Mouse (Mus musculus): Measurements from ENCODE around the gene Mymk.

The Mymk gene

DNA sequence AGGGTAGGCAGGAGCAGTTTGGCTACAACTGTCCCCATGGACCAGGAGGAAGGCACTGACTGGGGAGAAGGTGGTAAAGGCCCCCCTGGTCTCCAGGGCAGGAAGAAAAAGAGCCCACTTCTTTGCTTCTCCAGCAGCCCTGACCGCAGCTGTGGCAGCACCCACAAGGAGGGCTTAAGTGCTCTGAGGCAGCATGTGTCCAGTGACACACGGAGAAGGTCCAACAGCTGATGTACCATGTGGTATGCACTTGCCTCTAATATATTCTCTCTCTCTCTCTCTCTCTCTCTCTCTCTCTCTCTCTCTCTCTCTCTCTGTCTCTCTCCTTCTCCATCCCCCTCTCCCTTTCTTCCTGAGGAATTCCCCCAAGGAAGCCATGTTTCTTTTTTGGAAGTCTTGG is at the start of gene Mymk:
Gene Mymk, minus strand, starts transcription at position 202 of the 400 bp plus-strand sequence.
- no peak for DNase-seq (ENCODE audit: low read depth, low spot score)

DNA sequence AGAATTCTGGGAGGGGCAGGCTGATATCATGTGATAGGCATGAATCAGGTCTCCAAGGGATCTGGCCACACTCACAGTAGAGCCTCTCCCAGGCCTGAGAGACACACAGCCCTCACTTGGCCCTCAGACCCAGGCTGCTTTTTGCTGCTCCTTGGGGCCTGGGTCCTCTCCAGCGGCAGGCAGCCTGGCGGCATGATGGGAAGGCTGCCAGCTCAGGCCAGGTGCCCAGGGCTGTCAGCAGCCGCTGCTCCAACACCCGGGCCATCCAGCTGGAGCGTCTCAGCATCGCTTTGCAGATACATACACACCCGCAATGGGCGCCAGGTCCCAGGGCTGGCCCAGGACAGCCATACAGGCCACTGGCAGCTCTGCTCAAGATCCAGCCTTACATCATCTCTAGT is 48.3 kb upstream of the Mymk start:
- no peak for DNase-seq (ENCODE audit: low read depth, low spot score)

DNA sequence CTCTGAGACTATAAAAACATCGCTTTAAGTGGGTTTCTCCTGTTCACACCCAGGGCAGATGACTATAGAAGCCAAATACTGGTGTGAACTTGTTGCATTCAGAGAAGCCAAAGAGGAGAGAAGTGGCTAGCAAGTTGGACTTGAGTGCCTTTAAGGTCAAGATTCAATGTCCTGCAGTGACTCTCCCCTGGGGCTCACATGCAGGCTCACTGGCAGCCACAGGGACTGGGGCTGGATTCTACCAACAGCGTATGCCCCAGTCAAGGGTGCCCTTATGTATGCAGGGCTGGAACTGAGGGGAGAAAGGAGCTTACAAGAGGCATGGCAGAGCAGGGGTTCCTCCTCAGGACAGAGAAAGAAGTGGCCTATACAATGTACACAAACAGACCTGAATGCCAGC is 47.8 kb upstream of the Mymk start:
- DNase-seq (ENCODE audit: low read depth, low spot score), result no peak

DNA sequence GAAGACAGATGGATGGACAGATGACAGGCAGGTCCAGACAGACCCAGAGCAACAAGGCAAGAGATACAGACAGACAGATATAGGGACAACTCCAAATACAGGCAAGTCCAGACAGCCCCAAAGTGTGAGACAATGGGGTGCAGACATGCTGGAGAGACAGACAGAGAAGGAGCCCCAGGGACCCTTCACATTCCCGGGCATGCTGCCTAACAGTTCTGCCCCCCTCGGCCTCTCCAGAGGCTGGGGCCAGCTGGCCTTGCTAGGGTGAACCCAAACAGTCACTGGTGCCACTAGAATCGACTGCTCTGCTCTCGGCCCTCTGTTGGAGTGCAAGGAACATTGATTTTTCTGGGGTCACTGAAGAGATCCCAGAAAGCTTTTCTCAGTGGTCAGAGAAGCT is 46.5 kb upstream of the Mymk start:
- DNase-seq (ENCODE audit: low read depth, low spot score), result no peak

DNA sequence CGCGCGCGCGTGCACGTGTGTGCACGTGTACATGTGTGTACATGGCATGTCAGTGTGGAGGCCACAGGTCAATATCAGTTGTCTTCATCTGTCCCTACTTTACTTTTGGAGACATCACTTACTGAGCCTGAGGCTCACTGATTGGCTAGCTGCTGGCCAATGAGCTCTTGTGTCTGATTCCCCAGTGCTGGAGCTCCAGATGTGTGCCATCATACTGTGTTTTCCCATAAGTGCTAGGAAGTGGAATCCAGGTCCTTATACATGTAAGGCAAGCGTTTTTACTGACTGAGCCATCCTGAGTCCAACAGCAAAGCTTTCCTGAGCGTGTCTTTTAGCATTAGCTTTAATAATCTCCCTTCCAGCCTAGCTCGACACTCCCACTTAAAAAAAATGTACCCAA is 42.2 kb upstream of the Mymk start:
- no peak for DNase-seq (ENCODE audit: low read depth, low spot score)

DNA sequence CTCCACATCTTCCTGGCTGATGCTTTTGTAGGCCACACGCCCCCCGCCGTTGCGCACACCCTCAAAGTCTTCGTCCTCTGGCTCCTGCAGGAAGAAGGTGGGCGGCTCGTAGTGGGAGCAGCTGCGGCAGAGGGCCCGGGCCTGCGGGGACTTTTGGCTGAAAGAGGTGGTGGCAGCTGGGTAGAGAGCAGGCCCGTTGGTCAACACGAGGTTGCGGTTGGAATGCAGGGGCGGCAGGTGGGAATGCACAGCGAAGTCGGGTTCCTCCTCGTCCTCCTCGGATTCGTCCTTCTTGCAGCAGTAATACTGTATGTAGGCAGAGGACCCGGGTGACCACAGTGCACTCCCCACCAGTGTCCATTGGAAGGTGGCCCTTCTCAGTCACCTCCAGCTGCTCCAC is 40.6 kb upstream of the Mymk start:
- no peak for DNase-seq (ENCODE audit: low read depth, low spot score)

DNA sequence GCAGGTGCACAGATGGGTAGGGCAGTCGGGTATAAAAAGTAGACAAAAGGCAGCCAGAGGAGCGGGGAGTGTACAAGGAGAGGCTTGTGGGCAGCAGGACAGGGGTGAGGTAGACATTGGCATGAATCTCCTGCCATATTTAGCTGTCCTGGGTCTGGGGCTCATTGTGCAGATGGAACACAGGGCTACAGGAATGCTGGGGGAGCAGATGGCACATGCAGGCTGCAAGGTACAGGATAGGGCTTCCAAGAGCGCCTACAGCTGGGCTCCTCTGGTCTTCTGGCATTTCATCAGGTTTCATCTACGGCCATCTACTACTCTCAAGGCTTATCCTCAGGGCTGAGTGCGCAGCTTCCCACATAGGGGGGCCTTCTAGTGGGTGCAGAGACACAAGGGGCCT is 37.1 kb upstream of the Mymk start:
- no peak for DNase-seq (ENCODE audit: low read depth, low spot score)

DNA sequence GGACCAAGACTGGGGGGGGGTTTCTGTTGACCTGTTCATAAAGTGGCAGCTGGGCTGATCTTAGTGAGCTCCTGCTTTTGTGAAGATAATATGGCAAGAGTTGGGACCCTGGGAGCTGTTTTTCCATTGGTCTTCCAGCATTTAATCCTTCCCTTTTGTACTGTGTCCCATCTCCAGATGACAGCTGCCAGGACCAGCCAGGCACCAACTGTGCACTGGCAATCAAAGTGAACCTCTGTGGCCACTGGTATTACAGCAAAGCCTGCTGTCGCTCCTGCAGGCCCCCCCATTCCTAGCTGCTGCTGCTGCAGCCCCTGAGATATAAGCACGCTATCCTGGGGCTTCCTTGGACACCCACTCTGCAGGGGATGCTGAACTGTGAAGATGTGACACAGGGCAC is 36.2 kb upstream of the Mymk start:
- no peak for DNase-seq (ENCODE audit: low read depth, low spot score)

DNA sequence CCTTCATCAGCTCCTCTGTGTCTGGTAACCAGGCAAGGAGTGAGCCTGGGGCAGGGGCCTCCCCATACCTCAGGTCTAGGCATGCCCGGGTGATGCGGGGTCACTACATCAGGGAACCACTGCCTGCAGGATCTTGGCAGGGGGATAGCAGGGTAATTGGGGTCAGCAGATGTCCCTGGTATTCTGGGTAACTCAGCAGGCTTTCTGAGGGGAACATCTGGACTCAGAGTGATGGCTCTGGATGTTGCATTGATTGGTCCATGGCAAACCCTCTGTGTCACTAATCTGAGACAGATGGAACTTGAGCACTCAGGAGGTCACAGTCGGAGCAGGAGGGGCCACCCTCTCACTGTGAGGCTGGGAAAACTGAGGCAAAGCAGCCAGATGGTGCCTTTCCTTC is 34.8 kb upstream of the Mymk start:
- peak; percentile 13 for DNase-seq (ENCODE audit: low read depth, low spot score)

DNA sequence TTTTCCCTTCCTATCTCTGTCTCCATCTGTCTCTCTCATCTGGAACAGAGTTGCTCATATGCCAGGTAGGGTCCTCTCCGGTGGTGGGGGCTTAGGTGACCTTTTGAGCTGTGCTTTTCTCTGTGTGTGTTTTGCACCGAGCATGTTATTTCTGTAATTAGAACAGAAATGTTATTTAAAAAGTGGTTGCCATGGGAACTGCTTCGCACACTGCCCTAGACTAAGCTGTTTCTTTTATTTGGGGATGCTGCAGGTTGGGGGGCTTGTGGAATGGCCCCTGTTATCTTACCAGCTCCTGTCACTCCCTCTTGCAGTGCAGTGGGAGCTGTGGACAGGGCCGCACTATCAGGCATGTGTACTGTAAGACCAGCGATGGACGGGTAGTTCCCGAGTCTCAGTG is 31.6 kb upstream of the Mymk start:
- no peak for DNase-seq (ENCODE audit: low read depth, low spot score)

DNA sequence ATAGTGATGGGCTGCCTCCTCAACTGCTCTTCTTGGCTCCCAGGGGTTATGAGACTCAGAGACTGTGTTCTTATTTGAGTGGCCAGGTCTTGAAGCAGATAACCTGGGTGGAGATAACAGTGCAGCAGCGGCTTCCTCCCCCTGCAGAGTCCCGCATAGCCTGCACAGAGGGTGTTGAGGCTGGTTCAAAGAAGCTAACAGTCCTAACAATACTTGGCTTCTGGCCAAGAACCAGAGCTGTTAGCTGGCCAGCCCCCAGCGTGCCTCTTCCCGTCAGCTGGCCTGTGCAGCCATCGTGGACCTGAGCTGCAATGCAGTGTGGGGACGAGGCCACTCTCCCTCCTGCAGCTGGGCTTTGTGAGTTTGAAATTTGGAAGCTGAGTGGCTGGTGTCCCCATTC is 25.8 kb upstream of the Mymk start:
- no peak for DNase-seq (ENCODE audit: low read depth, low spot score)

DNA sequence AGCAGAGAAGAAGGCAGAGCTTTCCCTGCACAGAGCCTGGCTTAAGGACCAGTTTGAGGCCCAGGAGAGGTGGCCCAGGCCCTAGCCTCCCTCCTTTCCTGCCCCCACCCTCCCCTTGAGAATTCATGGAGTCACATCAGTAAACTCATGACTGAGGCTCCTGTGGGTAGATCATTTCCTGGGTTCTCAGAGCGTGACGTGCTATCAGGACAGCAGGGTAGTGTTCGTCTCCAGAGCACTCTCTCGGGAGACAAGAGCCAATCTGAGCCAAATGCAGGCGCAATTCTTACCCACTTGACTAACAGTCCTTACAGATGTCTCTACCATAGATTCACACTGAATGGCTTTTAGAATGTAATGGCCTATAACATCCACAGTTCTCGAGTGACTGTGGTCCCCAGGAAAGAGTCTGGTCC is 25.3 kb upstream of the Mymk start:
- DNase-seq (ENCODE audit: low read depth, low spot score), result no peak

DNA sequence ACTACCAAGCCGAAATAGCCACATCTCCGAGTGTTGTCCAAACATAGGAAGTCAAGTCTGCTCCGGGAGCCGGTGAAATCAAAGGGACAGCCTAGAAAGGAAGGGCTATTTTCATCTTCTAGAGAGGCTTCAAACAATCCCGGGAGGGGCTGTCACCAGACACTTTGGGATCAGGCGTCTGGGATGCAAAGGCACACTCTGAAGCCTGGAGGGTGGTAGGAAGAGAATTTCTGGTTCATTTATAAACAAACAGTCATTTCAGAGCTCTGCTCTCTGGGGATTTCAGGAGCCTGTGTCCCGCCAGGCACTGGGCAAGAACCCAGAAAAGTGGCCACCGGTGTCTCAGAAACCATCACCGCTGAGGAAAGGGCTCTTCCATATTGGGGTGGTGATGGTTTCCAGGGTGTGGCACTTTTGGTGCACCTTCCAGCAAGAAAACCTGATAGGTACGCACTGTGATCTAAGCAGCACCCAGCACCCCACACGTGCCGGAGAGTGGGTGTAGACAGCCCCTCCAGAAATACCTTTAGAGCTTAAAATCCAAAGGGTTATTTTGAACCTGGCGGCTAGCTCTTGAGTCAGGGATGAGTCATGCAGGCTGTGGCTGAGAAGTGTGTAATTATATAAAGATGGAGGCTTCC is 24.5 kb upstream of the Mymk start:
- DNase-seq (ENCODE audit: low read depth, low spot score), result no peak

DNA sequence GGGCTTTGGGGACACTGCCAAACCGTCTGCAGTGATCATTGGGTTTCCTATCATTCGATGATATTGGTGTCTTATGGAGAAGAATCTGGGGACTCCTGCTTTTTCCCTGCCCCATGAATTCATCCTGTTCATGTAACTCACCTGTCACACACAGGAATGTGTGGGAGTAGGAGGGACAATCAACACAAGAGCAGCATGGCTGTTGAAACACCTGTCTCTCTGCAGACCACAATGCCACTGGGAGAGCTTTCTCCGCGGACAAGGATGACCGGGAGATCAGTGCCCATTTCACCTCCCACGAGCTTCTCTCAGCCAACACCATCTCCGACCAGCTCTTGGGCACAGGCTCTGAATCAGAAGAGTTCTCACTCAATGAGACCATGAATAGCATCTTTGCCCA is 23.2 kb upstream of the Mymk start:
- no peak for DNase-seq (ENCODE audit: low read depth, low spot score)

DNA sequence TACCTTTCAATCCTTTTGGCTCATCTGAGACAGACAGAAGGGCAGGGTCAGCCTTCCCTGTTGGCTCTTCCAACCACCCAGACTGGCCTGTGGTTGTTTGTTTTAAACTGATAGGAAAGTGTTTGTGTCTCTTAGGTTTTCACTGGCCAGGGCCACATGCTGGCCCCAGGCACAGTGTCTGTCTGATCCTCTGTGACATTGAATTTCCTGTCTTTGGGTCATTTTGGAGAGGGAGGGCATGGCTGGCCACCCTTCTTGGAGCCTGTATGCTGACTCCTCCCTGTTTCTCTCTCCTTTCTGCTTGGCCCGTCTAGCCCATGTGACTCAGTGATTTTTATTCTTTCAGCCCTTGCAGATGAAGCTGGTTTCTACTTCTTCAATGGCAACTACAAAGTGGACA is 17.3 kb upstream of the Mymk start:
- DNase-seq (ENCODE audit: low read depth, low spot score), result no peak

DNA sequence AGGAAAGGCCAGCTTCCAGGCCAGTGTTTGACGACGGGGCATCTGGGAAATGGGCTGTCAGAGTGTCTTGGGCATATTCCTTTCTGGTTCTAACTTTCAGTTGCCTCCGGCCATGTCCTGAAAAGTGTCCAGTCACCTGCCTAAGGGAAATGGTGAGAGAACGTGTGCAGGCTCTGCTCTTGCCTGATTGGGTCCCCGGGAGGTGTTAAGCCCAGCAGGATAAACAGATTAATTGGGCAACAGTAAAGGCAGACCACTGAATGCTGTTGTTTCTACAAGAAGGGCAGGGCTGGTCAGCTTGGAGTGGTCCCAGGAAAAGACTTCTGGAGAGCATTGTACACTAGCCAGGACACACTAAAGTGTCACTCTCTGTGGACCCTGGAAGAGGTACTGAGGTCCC is 16.7 kb upstream of the Mymk start:
- DNase-seq (ENCODE audit: low read depth, low spot score), result no peak

DNA sequence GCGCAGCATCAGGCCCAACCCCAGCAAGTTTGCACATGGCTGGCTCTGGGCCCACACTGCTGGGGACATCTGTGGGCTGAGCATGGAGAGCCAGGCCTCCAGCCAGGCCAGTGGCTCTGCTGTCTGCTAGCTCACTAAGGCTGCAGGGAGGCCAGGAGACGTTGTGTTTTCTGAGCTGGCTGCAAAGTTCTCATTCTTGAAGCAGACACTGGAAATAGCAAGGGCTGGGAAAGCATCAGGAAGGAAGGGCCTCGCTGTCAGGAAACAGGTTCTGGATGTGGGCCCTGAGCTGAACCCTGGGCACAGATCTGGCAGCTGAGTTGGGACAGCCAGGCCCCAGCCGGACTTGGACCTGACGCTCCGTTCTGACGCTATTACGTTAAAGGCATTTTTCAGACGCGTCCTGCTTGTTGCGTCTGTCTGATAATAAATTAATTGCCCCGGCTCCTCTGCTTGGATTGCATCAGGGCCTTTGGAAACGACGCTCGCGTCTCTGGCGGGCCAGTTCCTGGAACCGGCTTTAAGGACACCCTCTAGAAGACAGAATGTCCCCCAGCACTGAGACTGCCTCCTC is 16.2 kb upstream of the Mymk start:
- DNase-seq (ENCODE audit: low read depth, low spot score), result no peak

DNA sequence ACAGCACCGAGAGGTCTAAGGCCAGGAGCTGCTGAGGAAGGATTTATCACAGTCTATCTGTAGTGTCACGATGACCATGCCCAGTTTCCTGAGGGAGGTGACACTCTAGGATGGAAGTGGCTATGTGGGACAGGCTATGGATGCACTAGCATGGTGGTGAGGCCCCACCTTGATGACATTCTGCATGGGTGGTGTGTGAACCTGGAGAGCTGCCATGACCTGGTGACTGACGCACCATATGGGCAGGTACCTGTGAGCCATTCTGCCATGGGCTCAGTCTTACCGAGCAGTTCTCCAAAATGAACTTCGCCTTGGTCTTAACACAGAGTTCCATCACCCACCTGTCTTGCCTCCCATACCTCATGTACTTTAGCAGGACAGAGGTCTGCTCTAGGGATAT is 15.6 kb upstream of the Mymk start:
- DNase-seq (ENCODE audit: low read depth, low spot score), result no peak

DNA sequence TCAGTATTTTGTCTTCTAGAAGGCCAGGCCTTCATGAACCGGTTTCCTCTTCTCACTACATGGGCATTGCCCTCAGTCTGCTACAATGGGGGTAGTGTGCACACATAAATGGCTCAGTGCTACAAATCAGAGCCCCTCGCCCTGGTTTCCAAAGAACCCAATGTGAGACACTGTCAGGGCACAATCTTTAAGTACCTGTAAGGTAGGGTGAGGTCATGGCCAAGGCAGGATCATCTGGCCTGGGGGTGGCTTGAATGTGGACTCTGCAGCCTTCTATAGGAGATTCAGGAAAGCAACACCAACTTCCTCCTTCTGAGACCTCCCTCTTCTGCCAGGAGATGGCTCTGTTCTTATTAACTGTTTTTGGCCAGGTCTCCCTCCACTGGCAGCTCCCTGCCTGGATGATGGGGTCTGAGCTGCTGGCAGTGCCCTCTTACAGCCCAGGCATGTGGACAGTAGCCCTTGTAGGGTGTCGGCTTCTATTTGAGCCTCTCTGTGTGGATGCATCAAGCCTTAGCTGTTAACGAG is 14.6 kb upstream of the Mymk start:
- DNase-seq (ENCODE audit: low read depth, low spot score), result no peak

DNA sequence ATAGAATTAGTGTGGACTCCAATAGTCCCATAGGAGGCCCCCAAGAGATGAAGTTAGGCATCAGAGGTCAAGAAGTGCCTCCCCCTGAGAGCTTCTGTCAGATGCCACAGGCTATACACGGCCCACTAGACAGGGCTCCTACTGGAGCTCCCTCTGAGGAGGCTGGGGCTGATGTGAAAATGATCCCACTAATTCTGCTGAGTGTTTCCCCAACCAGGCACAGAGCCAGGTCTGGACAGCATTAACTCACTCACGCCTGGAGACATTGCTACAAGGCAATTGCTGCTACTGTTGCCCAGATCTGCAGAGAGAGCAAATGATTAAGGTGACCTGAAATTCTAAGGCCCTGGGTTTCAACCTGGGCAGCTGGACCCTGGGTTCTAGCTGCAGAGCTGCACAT is 13.8 kb upstream of the Mymk start:
- no peak for DNase-seq (ENCODE audit: low read depth, low spot score)

DNA sequence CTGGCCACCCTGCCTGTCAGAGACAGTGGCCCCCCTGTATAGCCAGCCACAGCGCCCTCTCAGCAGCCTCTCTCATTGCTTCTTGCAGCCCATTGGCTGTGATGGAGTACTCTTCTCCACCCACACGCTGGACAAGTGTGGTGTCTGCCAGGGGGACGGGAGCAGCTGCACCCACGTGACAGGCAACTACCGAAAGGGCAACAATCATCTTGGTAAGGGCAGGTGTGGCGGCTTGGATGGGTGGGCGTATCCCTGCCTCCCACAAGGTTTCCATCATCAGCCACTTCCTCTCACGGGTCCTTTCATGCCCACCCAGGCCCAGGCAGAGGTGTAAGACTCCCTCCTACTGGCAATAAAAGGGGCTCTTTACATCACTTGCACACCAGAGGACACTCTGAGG is 13.0 kb upstream of the Mymk start:
- DNase-seq (ENCODE audit: low read depth, low spot score), result no peak

DNA sequence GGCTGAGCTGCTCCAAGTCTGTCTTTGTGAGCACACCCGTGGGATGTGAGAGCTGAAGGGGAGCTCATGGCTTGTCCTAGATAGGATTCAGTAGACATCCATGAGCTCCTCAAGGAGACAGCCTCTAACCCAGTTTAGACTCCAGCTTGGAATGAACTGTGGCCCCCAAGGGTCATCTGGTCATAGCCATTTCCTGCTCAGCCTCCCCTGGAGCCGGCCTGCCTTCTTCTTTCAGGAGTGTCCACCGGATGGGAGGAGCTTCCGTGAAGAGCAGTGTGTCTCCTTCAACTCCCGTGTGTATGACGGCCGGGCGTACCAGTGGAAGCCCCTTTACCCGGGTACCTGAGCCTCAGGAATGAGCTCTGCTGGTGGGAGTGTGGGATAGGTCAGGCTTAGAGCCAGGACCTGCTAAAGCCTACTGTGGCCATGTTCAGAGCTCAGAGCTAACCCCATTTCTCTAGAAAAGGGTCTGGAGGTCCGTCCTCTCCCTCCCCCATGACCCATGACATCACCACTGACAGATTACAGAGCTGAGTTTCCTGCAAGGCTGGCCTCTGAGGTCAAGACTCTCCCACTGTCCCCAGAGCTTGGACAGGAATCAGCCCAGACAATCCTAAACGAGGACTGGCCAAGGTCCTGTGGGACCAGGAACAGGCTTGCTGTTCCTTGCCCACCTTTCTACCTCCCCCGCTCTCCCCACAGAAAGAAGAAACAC is 11.9 kb upstream of the Mymk start:
- no peak for DNase-seq (ENCODE audit: low read depth, low spot score)

DNA sequence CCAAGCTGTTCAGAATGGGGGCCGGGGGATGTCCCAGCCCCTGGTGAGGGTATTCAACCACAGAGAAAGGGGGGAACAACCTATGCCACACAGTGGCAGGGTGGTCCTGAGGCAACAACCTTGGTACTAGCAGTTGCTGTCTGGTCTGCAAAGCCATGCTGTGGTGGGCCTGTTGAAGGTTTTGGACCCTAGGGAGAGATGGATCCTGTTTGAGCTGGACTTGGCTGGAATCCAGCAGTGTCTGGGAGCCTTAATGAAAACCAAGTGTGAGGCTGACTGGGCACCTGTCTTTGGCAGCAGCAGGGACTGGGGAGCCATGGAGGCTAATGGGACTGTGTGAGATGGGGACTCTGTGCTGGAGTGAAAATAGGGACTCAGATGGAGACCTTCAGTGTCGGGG is 7.7 kb upstream of the Mymk start:
- DNase-seq (ENCODE audit: low read depth, low spot score), result peak; percentile 20
